Mouse (Mus musculus) cerebellum, adult 18-20 months (tissue): ENCODE data around the gene Mycbp2.

ENCODE experiments used
- DNase-seq, 2 experiments: peaks; one replicate each; pipeline ENCODE4 v3.0.0; 2021

Gene Mycbp2

DNA sequence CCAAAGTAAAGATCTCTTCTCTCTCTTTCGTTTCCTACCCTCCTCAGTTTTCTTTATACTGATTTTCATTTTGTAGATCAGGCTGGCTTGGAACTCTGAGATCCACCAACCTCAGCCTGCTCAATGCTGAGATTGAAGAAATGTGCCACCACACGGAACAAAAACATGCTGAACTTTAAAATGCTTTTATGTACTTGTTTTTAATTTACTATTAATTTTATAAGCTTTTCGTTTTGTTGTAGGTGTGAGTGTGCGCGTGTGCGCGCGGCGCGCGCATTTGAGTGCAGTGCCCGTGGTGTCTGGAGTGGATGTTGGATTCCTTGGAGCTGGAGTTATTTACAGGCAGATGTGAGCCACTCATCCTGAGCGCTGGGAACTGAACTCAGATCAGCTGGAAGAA is 246.3 kb downstream of the Mycbp2 start:
- DNase-seq: no peak

DNA sequence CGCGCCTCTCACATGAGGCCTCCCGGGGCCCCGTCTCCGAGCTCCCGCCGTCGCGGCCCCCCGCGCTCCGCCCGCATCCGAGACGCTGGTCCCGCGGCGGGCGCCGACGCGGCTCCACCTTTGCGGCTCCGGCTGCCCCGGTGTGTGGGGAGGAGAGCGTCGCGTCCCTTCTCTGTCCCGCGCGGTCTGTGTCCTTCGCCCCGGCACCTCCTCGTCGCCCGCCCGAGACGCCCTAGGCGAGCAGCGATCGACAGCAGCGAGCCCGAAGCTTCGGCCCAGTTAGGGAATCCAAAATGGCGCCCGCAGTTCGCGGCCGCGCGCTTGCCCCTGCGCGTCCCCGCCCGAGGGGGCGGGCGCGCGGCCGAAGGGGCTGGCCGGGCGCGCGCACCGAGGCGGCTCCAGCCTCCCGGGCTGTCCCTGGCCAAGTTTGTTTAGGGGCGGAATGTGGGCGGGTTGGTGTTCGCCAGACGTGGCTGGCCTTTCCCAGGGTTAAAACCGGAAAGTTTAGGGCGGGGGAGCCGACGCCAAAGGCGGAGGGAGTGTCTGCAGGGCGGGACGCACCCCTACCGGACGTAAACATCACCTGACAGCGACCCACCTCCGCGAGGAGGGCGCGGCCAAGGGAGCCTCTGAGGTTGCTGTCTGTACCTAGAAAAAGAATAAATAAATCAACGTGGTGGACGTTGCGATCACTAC is 247.2 kb downstream of the Mycbp2 start, which contains the start of gene Fbxl3:
Gene Fbxl3, minus strand, starts transcription at position 329 of the 696 bp plus-strand sequence.
- peak; percentile 92 for DNase-seq

DNA sequence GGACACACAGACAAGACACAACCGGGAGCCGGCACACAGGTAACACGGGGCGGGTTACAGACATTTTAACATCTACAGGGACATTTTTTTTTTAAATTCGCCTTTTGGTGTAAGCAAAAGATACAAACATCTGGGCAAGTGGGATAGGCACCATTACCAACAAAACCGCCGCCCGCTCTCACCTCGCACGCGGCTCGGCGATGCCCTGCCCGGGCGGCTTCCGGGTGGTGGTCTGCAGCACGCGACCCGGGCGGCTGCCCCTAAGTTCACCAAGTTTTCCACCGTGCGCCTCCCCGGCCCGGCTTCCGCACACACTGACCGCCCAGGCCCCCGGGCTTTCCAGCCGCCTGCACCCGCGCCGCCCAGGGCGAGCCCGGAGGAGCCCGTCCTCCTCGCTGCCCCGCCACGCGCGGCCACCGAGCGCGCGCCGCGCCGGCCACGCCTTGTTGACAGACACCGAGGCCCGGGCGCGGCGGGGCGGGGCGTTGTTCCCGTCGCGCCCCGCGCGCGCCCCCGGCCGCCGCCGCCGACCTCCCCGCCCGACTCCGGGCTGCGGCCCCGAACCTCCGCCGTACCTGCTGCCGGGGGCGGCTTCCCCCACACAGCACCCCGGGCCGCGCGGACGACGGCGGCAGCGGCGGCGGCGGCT is 247.9 kb downstream of the Mycbp2 start:
- peak; percentile 88 to 94 for DNase-seq

DNA sequence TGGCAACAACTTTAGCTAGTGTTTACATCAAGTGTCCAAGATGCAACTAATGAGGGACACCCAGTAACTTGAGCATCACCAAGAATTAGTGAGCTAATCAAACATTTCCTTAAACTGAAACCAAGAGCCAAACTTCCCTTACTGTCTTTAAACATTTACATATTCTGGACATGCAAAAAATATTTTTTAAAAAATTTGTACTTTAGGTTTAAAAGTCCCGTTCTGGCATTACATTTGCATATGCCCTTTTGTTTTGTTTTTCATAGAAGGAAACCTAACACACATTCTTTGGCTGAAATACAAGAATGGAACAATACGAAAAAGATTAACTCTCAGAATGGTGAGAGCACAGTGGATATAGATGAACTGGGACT is 248.4 kb downstream of the Mycbp2 start:
- no peak for DNase-seq

DNA sequence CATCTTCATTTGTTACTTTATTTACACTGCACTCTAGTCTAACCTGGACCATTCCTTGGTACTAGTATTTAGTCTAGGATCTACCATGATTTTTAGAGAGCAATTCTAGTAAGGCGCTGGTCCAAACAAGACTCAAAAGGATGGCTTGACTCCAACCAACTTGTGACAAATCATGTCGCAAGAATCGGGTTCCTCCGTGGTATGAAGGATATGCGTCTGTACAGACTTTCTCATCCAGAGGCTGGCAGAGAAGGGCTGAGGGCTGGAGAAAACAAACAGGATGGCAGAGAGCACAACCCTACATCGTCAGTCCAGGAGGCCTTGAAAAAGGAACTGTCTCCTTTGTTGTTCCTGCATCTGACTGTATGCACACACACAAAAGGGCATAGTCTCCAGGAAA is 250.0 kb downstream of the Mycbp2 start:
- no peak for DNase-seq

DNA sequence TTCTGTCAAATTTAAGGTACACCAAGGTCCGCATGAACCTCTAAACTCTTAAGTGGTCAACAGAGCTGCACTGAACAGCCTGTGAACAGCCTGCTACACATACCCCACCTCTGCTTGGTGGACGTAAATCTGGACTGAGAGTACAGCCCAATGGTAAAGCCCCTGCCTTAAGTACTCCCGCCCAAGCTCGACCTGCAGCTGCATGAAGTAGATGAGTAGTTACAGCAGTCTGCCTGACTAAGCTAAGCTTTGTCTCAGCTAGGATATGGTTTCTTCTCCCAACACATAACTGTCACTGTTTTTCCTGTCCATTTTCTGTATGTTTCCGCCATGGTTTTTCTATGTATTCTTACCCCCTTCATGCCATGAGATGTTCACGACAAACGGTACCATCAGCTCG is 250.8 kb downstream of the Mycbp2 start:
- no peak for DNase-seq

DNA sequence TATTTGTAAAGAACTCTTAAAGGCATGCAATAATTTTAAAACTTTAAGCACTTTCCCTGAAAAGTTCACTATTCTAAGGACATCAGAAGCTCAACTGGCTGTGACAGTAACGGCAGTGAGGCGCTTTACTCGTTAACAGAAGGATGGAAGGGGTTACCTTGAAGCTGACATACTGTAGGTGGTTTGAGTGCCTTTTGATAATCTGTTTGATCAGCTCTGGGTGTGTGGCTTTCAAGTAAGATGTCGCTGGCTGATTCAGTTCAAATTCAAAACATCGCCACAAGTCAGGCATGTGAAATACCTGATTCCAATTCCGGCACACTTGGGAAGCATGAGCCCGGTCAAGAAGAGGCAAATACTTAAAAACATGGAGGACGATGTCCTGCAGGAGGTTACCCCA is 251.6 kb downstream of the Mycbp2 start:
- DNase-seq: no peak

DNA sequence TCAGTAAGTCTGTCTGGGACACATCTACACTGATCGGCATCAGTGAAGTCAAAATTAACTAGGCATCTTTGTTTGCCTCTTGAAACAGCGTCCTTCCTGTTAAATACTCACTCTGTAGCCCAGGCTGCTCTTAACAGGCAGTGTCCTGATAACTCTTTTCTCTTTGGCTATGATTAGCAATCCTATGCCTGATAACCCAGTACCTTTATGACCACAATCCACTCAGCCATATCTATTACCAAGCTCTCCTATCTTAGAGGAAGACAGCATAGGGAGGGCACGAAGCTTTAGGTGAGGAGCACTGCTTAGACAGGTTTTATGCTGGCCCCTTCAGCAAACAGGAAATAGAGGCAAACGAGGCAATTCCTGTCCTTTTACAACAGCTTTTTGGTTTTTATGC is 252.9 kb downstream of the Mycbp2 start:
- DNase-seq: no peak

DNA sequence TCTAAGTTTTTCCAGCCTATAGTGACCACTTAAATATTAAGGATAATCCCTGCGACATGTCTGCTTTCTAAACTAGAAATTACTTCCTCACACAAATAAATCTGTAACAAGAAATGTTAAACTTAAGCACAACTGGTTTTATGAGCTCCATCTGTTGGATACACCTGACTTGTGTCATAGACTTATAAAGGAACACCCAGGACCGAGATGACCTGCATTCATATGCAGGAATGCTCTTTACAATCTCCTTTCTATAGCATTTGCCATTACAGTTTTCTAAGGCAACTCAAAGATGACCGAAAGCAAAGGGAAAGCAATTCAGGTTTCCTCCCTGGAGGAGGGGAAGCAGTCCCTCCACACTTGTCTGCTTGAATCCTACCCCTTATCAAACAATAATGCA is 253.4 kb downstream of the Mycbp2 start:
- no peak for DNase-seq

DNA sequence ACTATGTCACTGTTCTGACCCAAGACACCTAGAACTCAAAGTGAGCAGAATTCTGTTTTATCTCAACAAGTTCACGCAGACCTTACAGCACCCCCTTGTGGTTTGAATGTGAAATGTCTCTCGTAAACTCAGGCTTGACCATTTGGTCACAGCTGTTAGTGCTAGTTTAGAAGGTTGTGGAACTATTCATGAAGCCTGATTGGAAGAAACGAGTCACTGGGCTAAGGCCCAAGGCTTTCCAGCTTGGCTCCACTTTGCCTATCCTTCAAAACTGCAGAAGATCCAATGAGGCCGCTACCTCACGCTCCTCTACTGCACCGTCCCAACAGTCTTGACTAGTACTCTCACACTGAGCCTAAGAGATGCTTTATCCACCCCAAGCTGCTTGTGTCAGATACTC is 258.0 kb downstream of the Mycbp2 start:
- DNase-seq: peak; percentile 64

DNA sequence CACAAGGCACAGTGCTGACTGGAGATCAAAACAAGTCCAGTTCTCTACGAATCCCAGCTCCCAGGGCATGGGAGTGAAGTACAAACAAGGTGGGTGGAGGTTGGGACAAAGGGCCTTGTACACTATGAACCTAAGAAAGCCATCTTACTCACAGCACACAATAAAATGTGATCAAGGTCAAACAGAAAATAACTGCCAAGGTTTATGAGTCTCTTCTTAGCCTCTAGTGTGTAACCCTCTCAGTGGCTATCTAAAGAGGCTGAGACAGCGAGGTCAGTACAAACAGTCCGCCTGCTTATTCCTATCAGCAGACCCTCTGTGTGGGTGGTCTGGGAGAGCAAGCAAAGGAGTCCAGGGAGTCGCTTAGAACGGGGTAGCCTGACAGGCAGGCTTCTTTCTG is 258.8 kb downstream of the Mycbp2 start:
- no peak for DNase-seq

DNA sequence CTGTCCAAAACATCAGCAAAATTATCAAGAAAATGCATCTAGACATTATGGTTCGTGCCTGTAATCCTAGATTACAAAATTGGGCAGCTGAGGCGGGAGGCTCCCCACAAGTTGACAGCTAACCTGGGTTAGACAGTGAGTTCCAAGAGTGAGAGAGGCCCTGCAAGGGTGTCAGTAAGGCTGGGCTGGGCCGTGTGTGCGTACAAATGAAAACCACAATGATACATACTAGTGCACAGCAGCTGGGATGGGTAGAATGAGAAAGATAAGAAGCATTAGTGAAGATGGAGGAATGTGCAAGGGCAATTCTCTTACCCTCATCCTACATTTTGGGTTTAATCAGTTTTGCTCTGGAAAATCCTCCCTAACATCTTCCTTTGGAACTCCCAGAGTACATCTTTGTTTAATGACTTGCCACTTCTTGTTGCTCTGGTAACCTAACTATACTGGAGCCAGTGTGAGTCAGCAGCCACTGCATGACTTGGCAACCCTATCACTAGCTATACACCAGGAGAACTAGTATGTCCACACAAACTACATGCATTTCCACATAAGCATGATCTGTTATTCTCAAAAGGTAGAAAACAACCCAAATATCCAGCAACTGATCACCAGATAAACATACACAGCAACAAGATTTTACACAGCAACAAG is 259.8 kb downstream of the Mycbp2 start:
- no peak for DNase-seq

DNA sequence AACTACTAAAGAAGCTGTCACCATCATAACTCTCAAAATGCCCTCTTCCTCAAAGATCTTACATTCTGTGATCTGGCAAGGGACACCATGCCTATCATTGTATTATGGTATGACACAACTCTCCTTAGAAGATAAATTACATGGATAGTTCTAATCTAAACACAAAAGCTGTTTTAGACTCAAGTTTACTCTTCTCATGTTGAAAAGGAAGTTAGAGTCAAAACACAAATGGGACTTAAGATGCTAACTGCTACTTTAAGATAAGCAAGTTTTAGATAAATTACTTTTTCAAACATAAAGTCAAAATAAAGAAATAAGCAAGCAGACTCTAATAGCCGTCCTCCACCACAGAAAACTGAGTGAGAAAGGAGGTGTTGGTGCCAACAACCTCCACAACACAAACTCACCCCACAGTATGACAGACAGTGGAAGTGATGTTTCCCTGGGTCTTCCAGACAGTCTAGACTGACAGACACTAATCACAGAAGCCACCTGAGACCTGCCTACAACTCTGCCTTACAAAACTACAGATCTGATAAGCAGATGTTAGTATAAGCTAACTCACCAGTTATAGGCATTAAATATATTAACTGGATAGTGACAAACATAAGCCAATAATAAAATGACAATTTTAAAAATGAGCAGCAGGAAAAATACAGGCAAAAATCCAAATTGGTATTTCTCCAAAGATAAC is 260.6 kb downstream of the Mycbp2 start:
- no peak for DNase-seq

DNA sequence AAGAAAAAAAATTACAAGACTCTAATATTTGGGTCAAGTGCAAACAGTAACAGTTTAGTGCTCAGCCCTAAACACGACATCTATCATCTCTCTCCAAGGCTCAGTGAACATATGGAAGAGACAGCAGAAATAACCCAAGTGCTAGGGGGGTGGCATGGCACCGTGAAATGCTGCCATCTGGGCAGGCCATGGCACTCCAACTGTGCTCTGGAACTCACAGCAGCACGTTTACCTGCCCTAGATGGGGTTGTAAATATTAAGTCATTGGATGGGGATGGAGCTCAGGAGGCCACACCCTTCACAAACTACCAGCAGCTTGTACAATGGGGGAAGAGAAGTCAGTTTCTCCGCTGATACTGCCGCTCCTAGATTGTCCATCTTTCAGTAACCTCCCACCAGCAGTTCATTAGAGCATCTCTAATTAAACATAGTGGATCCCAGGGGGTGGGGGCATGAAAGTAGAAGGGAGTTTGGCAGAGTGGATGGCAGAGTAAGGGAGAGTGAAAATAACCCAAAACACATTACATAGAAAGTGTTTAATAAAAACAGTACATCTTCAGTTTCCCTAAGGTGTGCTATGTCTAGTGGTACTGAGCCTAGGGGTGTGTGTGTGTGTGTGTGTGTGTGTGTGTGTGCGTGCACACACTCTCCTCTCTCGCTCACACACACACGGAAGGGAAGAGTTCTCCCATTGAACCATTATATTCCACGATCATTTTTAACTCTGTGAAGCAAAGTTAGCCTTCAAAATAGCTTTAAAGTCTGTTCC is 267.2 kb downstream of the Mycbp2 start:
- DNase-seq: peak; percentile 81 to 83

DNA sequence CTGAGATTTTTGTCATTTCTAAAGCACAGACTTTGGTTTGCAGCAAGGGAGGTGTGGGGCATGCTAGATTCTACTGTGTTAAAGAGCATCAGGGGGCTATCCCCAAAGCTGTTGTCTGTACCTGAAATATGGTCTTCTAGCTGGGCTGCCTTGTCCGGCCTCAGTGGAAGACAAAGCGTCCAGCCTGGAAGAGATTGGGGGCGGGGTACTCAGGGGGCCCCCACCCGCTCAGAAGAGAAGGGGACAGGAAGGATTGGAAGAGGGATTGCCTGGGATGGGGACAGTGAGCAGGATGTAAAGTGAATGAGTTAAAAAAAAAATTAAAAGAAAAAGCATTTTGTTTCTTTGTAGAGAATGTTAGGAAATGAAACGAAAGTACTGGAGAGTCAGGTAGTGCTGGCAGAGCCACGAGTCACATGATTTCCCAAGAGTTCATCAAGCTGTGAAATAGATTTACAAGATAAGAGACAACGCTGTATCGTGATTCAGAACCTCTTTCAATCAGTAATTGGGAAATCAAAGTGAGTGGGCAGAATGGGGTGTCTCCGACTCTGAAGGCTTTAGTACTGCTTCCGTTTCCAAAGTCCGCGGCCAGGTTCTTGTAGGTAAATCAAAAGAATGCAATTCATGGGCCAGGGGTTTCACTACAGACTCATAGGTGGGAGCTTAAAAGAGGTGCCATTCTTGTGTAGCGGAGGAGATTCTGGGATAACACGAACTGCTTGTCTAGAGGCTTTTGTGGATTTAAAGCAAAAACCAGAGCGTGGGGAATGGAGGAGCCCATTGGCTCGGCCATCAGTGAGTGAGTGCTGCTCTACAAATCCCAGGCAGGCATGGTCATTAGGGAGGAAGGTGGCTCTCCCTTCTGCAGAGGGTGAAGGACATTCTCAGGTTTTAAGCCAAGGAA is 268.4 kb downstream of the Mycbp2 start:
- DNase-seq: no peak

DNA sequence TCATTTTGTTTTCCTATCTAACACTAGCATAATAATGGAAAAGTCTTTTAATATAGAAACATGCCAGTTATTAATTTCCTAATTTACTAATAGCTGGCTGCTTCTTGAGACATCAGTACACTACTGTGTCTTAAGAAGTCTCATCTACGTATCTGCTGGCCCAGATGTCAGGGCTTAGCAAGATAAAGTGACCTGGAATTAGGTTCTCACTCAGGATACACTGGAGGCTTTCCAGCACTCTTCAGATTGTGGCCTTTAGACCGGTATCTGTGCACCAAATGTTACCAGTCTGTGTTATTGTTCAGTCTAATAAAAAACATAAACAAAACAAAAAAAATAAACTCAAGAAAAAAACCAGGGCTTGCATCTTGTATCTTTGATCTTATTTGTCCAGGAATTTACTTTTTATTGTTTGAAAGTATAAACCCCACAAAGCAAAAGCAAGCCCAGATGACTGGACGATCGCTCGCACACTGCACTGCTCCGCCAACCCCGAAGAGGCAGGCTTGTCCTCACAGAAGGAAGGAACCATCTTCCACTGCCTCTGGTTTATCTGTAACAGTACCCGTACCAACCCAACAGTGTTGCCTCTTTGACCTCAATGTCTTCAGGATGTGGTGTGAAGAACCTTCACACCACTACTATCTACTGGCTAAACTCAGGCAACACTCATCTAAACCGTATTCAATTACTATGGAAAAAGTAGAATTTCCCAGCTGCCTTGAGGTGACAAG is 269.2 kb downstream of the Mycbp2 start:
- no peak for DNase-seq

DNA sequence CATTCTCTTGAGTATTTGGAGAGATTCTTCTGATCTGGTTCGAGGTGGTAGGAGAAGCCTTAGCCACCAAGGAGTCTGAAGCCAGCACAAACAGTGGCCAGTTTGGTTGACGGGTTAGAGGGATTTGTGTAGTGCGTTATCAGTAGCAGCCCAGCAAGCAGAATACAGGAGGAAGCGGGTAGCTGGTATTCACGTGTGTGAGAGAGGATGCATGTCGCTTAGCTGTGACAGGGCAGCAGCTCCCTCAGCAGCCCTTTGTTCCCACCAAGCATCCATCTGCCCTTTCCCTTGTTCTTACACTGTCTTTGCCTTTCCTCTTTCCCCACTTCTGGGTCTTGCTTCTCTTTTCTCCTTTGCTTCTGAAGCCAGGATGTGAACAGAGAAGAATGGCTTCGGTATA is 271.4 kb downstream of the Mycbp2 start:
- DNase-seq: no peak

DNA sequence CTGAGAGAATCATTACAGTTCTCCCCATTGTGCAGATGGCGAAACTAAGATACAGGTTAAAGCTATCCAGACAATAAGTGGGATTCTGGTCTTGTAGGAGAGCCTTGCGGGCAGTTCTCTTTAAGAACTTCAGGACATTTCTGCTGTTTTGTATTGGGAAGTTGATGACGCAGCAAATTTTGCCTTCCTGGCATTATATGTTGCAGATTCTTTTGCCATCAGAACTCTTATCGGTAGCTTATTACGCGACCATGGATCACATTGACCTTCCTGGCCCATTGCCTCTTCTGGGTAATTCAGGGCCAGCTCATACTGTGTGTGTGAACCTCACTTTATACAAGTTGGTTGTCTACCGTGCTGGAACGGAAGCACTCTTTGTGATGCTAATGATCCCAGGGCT is 272.8 kb downstream of the Mycbp2 start:
- no peak for DNase-seq

DNA sequence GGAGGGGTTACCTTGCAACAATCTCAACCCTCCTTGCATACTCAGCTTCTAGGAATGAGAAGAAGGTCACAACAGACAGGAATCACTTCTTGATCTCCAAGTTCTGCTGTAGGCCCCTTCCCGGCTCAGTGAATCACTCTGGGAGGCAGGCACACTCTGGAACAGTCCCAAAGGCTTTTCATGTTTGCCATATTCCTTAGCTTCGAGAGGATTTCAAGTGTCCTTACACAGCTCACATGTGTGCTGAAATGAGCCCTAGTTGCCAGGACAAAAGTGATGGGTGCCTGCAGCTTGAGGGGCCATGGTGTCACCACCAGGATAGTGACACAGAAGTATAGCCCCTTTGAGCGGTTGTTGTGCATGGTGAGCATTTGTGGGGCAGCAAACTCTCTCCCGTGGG is 273.9 kb downstream of the Mycbp2 start:
- DNase-seq: no peak

DNA sequence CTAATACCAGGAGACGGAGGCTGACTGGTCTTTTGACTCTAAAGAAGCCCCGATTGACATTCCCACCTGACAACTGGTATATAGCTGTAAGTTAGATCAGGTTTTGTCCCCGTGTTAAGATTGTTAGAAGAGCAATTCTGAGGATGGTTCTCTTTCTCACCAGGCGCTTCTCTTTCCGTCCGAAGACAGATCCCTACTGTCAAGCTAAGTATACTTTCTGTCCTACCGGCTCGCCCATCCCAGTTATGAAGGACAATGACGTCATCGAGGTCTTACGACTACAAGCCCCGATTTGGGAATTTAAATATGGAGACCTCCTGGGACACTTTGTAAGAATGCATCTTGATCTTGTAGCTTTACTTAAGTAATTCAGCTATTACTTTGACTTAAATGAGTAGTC is 275.1 kb downstream of the Mycbp2 start:
- DNase-seq: no peak

DNA sequence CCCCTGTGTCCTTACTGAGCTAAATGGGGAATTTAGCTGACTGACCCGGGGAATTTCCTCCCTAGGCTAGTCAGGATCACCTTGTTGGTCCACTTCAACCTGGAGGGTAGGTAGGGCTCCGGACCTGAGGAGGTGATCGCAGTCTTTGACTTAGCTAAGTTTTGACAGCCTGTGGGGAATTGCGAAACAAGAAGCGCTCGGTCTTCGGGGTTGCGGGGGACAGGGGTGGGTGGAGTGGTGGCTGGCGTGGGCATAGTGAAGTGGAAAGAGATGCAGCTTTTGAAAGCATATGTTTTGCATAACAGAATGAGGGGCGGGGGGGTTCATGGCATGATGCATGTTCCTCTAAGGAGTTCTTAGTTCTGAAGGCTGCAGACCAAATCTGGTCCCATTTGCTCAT is 275.8 kb downstream of the Mycbp2 start:
- DNase-seq: peak in 1 of 2 experiments; percentile 22
